Mouse (Mus musculus): Measurements from ENCODE around the gene Ptprf. TPM values are rescaled to one million over a fixed set of nuclear protein-coding genes. Genes with fewer than 3 reads are reported as not detected.

Ptprf gene
- 48.7 and 61.0 TPM in 2 replicates for polyA plus RNA-seq (2012; rRNA removed)

DNA sequence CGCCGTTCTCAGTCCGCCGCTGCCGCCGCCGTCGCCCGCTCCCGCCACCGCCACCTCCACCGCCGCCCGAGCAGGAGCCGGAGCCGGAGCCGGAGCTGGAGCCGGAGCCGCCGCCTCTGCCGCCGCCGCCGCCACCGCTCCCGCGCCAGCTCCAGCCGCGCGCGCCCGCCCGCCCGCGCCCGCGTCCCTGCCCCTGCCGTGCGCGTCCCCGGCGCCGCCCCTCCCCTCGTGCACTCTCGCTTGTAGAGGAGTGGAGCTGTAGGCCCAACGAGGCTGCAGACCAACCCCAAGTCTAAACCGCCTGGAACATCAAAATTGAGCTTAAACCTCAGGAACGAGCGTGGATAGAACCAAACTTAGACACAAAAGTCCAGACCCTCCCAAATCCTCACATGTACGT is at the start of gene Ptprf:
TSS of gene Ptprf (minus strand) at position 175 of the 400 bp plus-strand sequence.
- peak; percentile 23 to 82 for DNase-seq (ENCODE audit: extremely low spot score in 1 of 2, low spot score in 1 of 2)

DNA sequence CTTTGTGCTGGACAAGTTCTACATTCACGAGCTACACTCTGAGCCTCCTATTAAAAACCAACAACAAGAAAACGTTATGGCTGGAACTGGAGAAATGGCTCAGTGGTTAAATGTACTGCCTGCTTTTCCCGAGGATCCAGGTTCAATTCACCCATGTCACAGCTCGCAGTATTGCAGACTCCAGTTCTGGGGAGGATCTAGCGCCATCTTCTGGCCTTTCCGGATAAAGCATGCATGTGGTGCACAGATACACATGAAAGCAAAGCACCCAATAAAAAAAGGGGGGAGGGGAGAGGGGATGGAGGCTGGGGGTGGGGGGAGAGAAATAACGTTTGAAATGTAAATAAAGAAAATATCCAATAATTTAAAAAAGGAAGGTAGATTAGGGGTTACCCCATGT is 45.5 kb upstream of the Ptprf start:
- peak in 1 of 2 experiments; percentile 65 for DNase-seq (ENCODE audit: extremely low spot score in 1 of 2, low spot score in 1 of 2)

DNA sequence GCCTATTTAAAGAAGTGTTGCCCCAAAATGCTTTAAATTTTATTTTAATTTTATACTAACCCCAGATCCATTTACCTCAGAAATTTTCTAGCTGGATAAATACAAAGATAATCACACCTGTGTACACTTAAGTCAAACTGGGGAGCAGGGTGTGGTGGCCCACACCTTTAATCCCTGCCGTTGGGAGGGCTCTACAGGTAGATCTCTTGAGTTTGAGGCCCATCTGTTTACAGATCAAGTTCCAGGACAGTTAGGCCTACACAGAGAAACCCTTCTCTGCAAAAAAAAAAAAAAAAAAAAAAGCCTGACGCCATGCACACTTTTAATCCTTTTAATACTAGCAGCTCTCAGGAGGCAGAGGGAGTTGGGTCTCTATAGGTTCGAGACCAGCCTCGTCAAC is 44.8 kb upstream of the Ptprf start:
- no peak for DNase-seq (ENCODE audit: extremely low spot score in 1 of 2, low spot score in 1 of 2)

DNA sequence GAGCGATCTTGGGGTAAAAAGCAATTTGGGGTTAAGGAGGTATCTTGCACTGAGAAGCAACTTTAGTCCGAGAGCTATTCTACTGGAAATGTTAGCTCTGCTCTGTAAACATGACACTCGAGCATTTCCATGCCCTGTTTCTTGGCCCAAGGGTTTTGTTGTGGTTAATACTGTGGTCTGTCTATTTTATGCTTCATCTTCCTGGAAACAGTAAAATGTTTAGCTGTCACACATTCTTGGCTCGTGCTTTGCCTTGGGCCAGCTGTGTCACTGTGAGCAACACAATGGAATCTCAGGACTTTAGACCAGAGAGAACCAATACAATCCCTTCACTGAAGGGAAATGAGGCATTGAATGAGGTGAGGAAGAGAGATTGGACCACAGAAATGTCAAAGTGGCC is 40.6 kb upstream of the Ptprf start:
- DNase-seq (ENCODE audit: extremely low spot score in 1 of 2, low spot score in 1 of 2) = no peak

DNA sequence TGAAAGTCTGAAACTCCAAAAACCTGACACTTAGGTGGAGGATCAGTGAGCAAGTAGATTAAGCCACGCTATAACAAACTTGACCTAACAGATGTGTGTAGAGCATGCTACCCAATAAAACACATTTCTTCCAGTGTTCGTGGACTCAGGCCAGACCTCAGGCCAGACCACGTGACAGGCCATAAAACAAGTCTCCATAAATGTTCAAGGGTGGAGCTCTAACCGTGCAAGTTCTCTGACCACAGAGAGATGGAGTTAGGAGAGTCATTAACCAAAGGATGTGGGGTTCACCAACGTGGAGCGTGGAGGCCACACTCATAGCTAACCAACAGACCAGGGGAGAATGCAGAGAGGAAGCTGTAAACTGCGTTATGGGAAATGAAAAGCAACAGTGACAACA is 35.3 kb upstream of the Ptprf start:
- DNase-seq (ENCODE audit: extremely low spot score in 1 of 2, low spot score in 1 of 2) = no peak

DNA sequence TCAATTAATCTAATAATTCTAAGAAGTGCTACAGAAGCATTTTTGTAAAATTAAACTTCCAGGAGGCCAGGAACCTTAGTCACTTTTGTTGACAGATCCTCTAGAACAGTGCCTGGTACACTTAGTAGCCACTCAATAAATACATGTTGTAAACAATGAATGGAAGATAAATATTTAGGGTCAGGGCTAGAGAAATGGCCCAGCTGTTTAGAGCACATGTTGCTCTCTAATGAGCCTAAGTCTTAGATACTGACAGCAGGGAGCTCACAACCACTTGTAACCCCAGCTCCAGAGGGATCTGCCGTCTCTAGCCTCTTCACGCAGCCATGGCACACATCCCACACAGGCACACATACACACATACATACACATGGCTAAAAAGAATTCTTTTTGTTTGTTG is 29.4 kb upstream of the Ptprf start:
- DNase-seq (ENCODE audit: extremely low spot score in 1 of 2, low spot score in 1 of 2) = no peak

DNA sequence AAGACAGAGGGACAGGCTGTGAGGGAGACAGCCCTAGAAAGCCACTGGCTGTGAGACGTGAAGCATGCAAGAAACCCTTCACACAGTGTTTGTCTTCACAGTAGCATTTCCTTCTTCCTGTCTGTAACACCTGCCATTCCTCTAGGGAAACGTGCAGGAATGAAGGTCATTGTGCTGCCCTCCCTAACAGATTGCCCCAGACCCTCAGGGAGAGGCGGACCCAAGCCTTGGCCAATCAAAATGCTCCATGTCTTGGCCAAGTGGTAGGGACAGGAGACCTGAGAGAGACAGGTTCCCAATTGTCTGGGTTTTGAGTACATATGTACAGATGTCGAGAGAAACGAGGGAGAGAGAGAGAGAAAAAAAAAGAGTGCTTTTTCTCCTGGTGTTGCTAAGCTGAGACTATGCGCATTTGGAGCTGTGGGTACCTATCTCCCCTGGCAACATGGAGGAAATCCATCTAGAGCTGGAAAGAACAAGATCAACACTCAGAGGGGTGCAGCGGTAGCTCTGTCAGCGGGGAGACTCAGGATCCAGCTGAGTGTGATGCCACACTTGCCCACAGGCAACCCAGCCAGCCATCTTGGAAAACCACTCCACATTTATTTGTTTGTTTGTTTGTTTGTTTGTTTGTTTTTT is 28.6 kb upstream of the Ptprf start:
- DNase-seq (ENCODE audit: extremely low spot score in 1 of 2, low spot score in 1 of 2) = no peak

DNA sequence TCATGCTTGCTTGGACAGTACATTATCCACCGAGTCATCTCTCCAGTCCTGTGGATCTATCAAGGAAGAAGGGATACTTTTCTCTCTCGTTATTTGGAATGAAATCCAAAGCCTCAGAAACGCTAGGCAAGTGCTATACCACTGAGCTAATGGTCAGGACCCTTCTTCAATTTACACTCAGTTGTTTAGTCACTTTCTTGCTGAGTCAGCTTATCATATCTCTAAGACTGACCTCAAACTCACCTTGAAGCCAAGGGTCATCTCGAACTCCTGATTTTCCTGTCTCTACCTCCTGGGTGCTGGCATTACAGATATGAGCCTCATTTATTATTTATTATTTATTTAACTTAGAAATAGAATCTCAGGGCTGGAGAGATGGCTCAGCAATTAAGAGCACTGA is 25.5 kb upstream of the Ptprf start:
- no peak for DNase-seq (ENCODE audit: extremely low spot score in 1 of 2, low spot score in 1 of 2)

DNA sequence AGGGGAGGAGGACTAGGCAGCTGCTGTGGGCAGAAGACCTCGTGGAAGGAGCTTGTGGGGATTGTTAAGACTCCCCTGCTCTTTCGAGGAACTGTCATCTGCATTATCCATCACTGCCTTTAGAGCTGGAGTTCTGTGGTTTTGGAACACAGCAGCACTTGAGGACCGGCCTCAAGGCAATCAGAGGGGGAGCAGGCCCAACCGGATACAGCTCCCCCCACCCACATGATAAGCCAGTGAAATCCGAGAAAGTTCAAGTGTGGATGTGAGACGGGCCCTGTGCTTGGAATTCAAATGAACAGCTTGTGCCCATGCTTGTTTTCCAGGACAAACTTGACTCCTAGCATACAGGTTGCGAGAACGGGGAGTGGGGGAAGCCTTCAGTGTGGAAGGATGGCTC is 24.1 kb upstream of the Ptprf start:
- no peak for DNase-seq (ENCODE audit: extremely low spot score in 1 of 2, low spot score in 1 of 2)

DNA sequence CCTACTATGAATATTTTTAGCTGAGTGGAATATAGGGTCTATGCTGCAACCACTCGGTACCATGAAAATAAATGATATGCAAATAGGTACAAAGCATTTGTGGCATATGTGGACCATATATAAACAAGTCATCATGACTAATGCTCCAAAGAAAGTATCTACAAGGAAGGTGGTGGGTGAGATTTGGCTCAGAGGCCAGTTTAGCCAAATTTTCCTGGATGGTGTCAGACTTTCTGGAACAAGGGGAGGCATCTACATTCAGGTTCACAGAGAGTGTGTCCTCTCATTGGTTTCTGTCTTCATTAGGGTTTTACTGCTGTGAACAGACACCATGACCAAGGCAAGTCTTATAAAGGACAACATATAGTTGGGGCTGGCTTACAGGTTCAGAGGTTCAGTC is 19.3 kb upstream of the Ptprf start:
- DNase-seq (ENCODE audit: extremely low spot score in 1 of 2, low spot score in 1 of 2) = no peak

DNA sequence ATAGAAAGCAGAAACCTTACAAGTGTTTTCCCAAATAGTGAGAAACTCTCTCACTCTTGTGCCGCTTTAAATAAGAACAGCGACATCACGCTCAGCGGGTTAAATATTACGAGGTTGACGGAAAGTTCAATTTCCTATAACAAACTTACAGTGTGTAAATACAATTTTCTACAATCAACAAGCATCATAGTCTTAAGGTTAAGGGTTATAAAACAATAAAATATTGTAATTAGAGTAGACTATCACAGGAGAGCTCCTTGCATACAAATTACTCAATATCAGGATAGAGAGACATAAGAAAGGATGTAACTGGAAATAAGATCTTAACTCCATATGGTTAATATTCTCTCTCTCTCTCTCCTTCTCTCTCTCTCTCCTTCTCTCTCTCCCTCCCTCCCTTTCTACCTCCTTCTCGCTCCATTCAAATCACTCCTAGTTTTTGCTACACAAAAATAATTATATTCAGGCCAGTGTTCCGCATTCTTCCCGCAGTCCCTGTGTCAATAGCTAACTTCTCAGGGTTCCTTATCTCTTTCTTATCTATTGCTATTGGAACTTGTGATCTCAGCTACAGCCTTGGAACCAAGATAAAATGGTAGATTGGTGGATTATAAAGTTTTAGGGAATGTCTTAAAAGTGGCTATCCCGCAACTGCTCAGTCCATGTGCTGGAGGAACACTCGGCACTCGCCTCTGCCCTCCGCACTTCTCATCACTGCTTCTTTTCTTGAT is 16.5 kb upstream of the Ptprf start:
- no peak for DNase-seq (ENCODE audit: extremely low spot score in 1 of 2, low spot score in 1 of 2)

DNA sequence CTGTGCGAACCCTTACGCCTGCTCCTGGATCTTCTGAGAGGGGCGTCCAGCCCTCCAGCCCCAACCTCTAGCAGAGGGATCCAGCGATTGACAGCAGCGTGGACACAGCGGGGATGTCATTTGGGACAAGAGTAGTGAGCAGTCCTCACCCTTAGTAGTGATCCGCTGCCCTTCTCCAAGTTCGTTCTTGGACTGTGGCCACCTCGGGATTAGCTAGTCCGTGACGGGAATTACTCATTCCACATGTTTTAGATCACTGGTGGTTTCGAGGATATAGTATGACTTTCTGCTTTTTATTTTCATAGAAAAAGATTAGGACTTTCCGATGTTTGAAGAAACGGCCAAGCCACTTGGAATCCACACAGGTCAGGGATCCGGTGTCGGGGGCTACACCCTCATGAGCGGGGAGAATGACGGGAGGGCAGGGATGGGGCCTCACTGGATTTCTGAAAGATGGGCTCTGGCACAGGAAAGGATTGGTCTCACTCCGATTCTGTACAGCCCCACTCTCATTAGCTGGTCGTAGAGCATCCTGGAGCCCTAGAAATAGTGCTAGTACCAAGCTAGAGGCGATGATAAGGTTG is 15.0 kb upstream of the Ptprf start:
- no peak for DNase-seq (ENCODE audit: extremely low spot score in 1 of 2, low spot score in 1 of 2)

DNA sequence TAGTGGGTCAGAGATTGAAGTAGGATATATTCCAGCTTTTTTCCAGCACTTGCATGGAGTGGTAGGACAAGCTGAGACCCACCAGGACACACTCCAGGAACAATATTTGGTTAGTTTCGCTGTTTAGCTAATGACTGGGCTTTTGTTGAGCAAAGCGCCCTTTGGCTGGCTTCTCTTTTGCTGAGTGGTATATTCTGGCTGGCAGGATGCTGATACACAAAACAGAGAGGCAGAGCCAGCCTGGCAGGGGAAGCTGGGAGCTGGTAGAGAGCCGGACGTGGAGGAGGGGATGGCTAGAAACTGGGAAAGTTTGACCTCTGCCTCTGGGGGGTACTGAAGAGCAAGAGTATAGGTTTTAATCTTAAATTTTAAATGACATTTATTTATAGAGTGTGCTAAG is 13.8 kb upstream of the Ptprf start:
- no peak for DNase-seq (ENCODE audit: extremely low spot score in 1 of 2, low spot score in 1 of 2)

DNA sequence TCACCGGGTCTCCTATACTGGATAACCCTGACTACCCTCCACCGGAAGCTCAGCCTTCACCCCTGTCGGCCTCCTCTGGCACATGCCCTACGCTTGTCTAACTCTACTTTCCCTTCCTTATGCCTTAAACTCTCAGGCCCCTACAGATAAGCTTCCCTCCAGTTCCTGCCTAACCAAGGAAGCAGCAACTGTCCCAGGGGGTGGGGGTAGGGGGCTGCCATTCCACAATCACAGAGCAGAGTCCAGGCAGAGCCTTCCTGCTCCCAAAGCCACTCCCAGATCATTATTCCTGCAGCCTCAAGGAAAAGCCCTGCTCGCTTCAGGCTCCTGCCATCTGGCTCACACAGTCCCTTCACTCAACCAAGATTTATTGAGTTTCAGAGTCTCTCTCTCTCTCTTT is 6.6 kb upstream of the Ptprf start:
- DNase-seq (ENCODE audit: extremely low spot score in 1 of 2, low spot score in 1 of 2) = no peak

DNA sequence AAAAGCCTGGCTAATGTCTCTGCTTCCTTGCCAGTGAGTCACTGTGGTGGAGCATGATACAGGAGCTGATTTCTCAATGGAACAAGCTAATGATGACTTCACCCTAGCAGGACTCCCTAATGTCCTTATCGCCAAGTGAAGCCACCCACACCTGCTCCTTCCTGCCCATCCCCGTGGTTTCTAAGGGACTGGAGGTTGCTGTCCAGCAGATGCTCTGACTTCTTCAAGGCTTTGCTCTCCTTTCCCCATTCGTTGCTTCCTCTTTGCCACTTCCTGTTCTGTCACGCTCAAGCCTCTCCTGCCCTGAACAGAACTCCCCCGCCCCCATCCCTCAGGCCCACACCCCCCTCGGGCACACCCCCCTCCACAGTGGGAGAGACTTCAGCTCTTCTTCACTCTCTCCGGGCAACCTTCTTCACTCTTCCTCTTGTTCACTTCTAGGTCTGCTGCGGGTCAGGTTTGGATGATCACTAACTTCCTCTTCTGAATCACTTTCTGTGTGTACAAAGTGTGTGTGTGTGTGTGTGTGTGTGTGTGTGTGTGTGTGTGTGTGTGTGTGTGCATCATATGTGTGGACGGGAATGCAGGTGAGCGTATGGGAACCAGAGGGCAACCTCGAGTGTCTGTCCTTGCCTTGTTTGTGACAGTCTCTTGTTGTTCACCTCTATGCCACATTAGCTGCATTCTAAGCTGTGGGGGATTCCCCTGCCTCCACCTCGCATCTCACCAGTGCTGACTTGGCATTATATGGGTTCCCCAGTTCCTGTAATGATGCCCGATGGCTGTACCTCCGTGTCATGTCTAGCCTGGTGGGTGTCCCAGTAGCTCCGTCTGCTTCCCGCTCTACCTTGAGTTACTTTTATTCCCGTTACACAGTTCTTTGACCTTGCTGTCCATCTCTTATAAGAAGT is 4.7 kb upstream of the Ptprf start:
- no peak for DNase-seq (ENCODE audit: extremely low spot score in 1 of 2, low spot score in 1 of 2)

DNA sequence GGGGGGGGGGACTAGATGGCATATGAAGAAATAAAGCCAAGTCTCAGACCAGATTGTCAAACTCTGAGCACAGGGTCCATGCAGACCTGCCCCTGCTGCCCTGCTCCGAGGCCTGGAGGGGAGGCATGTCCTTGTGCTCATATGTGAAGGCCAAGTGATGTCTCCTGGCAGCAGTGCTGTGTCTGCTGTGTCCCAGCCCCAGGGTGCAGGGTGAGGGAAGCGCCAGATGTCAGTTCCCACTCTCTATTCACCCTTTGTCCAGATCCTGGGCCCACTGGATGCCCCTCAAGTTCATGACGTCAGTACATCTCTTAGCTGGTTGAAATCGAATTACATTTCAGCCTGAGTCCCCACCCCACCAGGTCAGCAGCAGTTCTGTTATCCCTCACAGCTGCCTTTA is 3.6 kb upstream of the Ptprf start:
- no peak for DNase-seq (ENCODE audit: extremely low spot score in 1 of 2, low spot score in 1 of 2)

DNA sequence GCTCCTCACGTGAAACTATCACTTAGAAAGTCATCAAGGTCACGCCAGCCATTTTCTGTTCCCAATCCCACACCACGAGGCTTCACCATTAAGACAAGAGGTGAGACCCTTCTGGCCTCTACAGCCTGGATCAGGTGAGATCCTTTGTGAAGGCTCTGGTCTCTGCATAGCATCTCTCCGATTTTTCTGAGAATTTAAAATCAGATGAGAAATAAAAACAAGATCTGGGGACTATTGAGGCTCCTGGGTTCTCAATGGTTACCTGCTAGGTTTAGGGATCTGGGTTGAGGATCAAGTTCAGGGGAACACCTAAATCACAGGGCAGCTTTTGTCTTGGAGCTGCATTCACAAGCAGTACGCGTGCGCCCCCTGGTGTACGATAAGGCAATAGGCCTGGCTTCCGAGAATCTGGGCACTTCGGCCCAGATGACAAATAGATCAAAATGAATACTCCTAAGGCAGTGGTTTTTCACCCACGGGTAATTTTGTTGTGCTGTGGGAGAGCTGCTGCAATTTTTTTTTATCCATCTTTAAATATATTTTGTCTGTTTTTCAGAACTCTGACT is 1.6 kb upstream of the Ptprf start:
- DNase-seq (ENCODE audit: extremely low spot score in 1 of 2, low spot score in 1 of 2) = peak; percentile 49 to 91

DNA sequence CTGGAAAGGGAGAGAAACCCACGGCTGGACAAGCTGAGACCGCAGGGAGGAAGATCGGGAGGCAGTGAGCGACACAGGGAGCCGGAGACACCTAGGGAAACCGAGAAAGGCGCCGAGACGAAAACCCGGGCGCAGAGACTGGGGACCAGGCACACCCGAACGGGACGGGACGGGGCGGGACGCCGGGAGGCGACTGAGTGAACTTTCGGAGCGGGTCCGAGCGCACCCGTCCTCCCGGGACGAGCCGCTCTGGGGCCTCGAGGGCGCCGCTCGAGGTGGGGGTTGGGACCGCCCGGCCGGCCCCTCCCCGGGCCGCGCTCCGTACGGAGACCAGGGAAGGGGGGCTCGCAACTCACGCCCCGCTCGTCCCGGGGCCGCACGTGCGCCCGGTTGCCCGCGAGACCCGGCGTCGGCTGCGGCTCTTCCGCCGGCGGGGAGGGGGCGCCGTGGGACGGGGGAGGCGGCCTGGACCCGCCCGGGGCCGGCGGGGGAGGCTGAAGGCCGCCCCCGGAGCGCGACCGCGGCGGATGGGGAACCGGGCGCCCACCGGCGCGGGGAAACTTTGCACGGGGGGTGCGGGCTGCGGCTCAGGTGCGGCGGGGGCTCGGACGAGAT is 682 bp downstream of the Ptprf start:
- peak in 1 of 2 experiments; percentile 23 for DNase-seq (ENCODE audit: extremely low spot score in 1 of 2, low spot score in 1 of 2)

DNA sequence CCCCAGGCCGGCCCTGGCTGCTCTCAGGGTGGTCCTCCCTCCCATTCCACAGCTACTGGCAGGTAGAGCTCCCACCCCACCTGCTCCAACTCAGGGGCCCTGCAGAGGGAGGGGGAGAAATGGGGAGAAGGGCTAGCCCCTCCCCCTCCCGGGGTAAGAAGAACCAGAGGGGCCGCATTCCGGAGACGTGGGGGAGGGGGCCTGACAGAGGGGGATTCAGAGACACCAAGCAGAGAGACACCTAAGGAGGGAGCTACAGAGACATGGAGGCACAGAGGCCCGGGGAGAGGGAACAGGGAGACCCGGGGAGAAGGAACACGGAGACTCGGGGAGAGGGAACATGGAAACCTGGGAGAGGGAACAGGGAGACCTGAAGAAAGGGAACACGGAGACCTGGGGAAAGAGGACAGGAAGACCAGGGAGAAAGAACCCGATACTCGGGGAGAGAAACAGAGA is 1.2 kb downstream of the Ptprf start:
- DNase-seq (ENCODE audit: extremely low spot score in 1 of 2, low spot score in 1 of 2) = no peak

DNA sequence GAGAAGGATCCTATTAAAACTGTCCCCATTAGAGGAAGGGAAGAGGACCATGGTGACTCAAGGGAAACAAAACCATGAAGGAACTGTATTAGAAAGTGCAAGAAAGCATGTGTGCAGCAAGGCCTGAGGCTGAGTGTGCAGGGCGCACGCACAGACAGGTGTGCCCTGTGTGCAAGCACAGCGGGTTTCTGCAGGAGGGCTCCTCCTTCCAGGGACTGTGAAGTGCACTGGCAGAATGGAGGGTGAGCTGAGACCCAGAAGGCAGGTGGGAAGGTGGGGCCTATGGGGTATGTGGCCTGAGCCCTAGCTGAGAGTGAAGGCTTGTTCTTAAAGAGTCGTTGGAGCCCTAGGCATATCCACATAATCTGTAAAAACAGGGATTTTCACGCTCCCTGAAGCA is 1.9 kb downstream of the Ptprf start:
- DNase-seq (ENCODE audit: extremely low spot score in 1 of 2, low spot score in 1 of 2) = no peak
